Mouse (Mus musculus): Measurements from ENCODE around the gene Scrn3. TPM values are rescaled to one million over a fixed set of nuclear protein-coding genes. Genes with fewer than 3 reads are reported as not detected.

Gene Scrn3
- total RNA-seq (2014; fragmentation: Nextera tagmentation) (53.1 and 58.5 TPM in 2 replicates), total RNA-seq (2017) (29.4 and 42.1 TPM in 2 replicates), polyA plus RNA-seq (2012) (2.3 and 2.8 TPM in 2 replicates)

- Histone ChIP-seq H3K36me3 (replicated peaks) (peaks cover 38% of the 10 kb centered on the region), H3K27me3 (ENCODE audit: insufficient read depth, low read length) (no peaks in the 10 kb centered on the region), H3K4me1 (ENCODE audit: insufficient read depth, low read depth, low read length) (peaks cover 27% of the 10 kb centered on the region), H3K9me3 (replicated peaks) (no peaks in the 10 kb centered on the region), H3K4me3 (ENCODE audit: low read depth, low read length) (peak within 1 kb of the TSS; percentile 94)
- ATAC-seq (ENCODE audit: extremely low read depth, insufficient number of reproducible peaks, low FRiP score, poor library complexity, severe bottlenecking): peak; percentile 94
- no peak for TF ChIP-seq GATA1 (IDR thresholded peaks at IDR 0.05; ENCODE audit: borderline replicate concordance, low read length)
- no peak for TF ChIP-seq CTCF (IDR thresholded peaks at IDR 0.05; ENCODE audit: low read depth, low read length)
- no peak for TF ChIP-seq GATA2 (IDR thresholded peaks at IDR 0.05; ENCODE audit: borderline replicate concordance, low read depth, low read length)
- no peak for TF ChIP-seq TAL1 (conservative IDR thresholded peaks at IDR 0.05; ENCODE audit: low read depth, low read length)
- TF ChIP-seq POLR2AphosphoS5 (IDR thresholded peaks at IDR 0.05; ENCODE audit: insufficient replicate concordance, low read depth, low read length): no peak
- peak; percentile 90 for DNase-seq (ENCODE audit: low spot score)
These were observed at the start of gene Scrn3, which contains the start of gene Cir1 for GRCm38 (mm10) chr2:73312152-73313116. TSS of gene Scrn3 (plus strand) at chr2:73312601. TSS of gene Cir1 (minus strand) at chr2:73312701.

DNA sequence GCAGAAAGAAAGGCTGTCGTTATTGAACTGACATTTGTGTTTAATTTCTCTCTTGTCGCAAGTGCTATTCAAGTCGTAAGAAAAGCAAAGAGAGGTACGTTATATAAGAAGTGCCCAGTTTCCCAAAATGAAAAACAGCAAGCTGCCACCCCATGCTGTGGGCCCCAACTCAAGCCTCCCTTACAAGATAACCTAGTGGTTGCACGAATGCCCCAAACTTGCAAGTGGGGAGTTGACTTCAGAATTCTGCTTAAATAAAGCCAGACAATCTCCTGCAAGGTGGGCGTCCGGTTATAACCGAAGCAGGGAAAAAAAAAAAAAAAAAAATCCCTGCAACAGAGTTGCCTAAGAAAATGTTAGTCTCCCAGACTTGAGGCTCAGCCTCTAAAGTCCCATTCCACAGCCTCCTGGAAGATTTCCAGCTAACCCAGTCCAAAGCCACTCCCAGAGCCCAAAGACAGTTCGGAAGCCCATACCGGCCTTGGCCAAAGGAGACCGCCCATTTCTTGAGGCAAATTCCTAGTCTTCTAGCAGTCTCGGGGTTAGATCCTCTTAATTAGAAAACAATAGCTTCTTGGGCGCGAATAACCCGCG is 49.1 kb upstream of the Scrn3 start:
- ATAC-seq (ENCODE audit: extremely low read depth, insufficient number of reproducible peaks, low FRiP score, poor library complexity, severe bottlenecking) (no peak), DNase-seq (ENCODE audit: low spot score) (no peak)
- H3K27me3 ChIP-seq (ENCODE audit: insufficient read depth, low read length): peaks cover 42% of the 10 kb centered on the region
- H3K36me3 ChIP-seq (replicated peaks): no peaks in the 10 kb centered on the region
- peaks cover 15% of the 10 kb centered on the region for H3K4me1 ChIP-seq (ENCODE audit: insufficient read depth, low read depth, low read length)
- H3K4me3 ChIP-seq (ENCODE audit: low read depth, low read length): no peak overlapping the region
- no peaks in the 10 kb centered on the region; the same call in 1 of the 2 replicates for H3K9me3 ChIP-seq (replicated peaks)
- TF ChIP-seq GATA1 (IDR thresholded peaks at IDR 0.05; ENCODE audit: borderline replicate concordance, low read length): no peak
- no peak for TF ChIP-seq POLR2AphosphoS5 (IDR thresholded peaks at IDR 0.05; ENCODE audit: insufficient replicate concordance, low read depth, low read length)
- TF ChIP-seq CTCF (IDR thresholded peaks at IDR 0.05; ENCODE audit: low read depth, low read length): no peak
- no peak for TF ChIP-seq TAL1 (conservative IDR thresholded peaks at IDR 0.05; ENCODE audit: low read depth, low read length)
- no peak for TF ChIP-seq GATA2 (IDR thresholded peaks at IDR 0.05; ENCODE audit: borderline replicate concordance, low read depth, low read length)

GRCm38 (mm10) chr2:73263794-73264610 is 48.4 kb upstream of the Scrn3 start:
- Histone ChIP-seq H3K36me3 (replicated peaks) (no peaks in the 10 kb centered on the region), H3K9me3 (replicated peaks) (no peaks in the 10 kb centered on the region; the same call in 1 of the 2 replicates), H3K27me3 (ENCODE audit: insufficient read depth, low read length) (peaks cover 44% of the 10 kb centered on the region), H3K4me1 (ENCODE audit: insufficient read depth, low read depth, low read length) (peaks cover 11% of the 10 kb centered on the region), H3K4me3 (ENCODE audit: low read depth, low read length) (no peak overlapping the region)
- no peak for TF ChIP-seq GATA1 (IDR thresholded peaks at IDR 0.05; ENCODE audit: borderline replicate concordance, low read length)
- no peak for TF ChIP-seq GATA2 (IDR thresholded peaks at IDR 0.05; ENCODE audit: borderline replicate concordance, low read depth, low read length)
- no peak for TF ChIP-seq POLR2AphosphoS5 (IDR thresholded peaks at IDR 0.05; ENCODE audit: insufficient replicate concordance, low read depth, low read length)
- no peak for TF ChIP-seq CTCF (IDR thresholded peaks at IDR 0.05; ENCODE audit: low read depth, low read length)
- TF ChIP-seq TAL1 (conservative IDR thresholded peaks at IDR 0.05; ENCODE audit: low read depth, low read length): no peak
- no peak for ATAC-seq (ENCODE audit: extremely low read depth, insufficient number of reproducible peaks, low FRiP score, poor library complexity, severe bottlenecking)
- no peak for DNase-seq (ENCODE audit: low spot score)

- H3K27me3 ChIP-seq (ENCODE audit: insufficient read depth, low read length): peaks cover 46% of the 10 kb centered on the region
- no peaks in the 10 kb centered on the region; the same call in 1 of the 2 replicates for H3K9me3 ChIP-seq (replicated peaks)
- peaks cover 11% of the 10 kb centered on the region for H3K4me1 ChIP-seq (ENCODE audit: insufficient read depth, low read depth, low read length)
- ATAC-seq (ENCODE audit: extremely low read depth, insufficient number of reproducible peaks, low FRiP score, poor library complexity, severe bottlenecking) (no peak), DNase-seq (ENCODE audit: low spot score) (no peak)
- no peaks in the 10 kb centered on the region for H3K36me3 ChIP-seq (replicated peaks)
- H3K4me3 ChIP-seq (ENCODE audit: low read depth, low read length): no peak overlapping the region
- TF ChIP-seq CTCF (IDR thresholded peaks at IDR 0.05; ENCODE audit: low read depth, low read length) (no peak), TAL1 (conservative IDR thresholded peaks at IDR 0.05; ENCODE audit: low read depth, low read length) (no peak), GATA1 (IDR thresholded peaks at IDR 0.05; ENCODE audit: borderline replicate concordance, low read length) (no peak), POLR2AphosphoS5 (IDR thresholded peaks at IDR 0.05; ENCODE audit: insufficient replicate concordance, low read depth, low read length) (no peak), GATA2 (IDR thresholded peaks at IDR 0.05; ENCODE audit: borderline replicate concordance, low read depth, low read length) (no peak)
These were observed 47.7 kb upstream of the Scrn3 start for GRCm38 (mm10) chr2:73264611-73265195.

- TF ChIP-seq TAL1 (conservative IDR thresholded peaks at IDR 0.05; ENCODE audit: low read depth, low read length) (no peak), POLR2AphosphoS5 (IDR thresholded peaks at IDR 0.05; ENCODE audit: insufficient replicate concordance, low read depth, low read length) (no peak), GATA2 (IDR thresholded peaks at IDR 0.05; ENCODE audit: borderline replicate concordance, low read depth, low read length) (no peak), GATA1 (IDR thresholded peaks at IDR 0.05; ENCODE audit: borderline replicate concordance, low read length) (no peak), CTCF (IDR thresholded peaks at IDR 0.05; ENCODE audit: low read depth, low read length) (no peak)
- DNase-seq (ENCODE audit: low spot score) (no peak), ATAC-seq (ENCODE audit: extremely low read depth, insufficient number of reproducible peaks, low FRiP score, poor library complexity, severe bottlenecking) (no peak)
- Histone ChIP-seq H3K4me3 (ENCODE audit: low read depth, low read length) (no peak overlapping the region; the same call in 1 of the 2 replicates), H3K27me3 (ENCODE audit: insufficient read depth, low read length) (peaks cover 57% of the 10 kb centered on the region), H3K9me3 (replicated peaks) (no peaks in the 10 kb centered on the region; the same call in 1 of the 2 replicates), H3K4me1 (ENCODE audit: insufficient read depth, low read depth, low read length) (peaks cover 15% of the 10 kb centered on the region), H3K36me3 (replicated peaks) (no peaks in the 10 kb centered on the region)
These were observed 46.4 kb upstream of the Scrn3 start for GRCm38 (mm10) chr2:73266011-73266410.

All from G1E (cell line).